Mouse (Mus musculus): ENCODE results near the gene Cops7a. TPM values are rescaled to one million over a fixed set of nuclear protein-coding genes. Genes with fewer than 3 reads are reported as not detected.

The Cops7a gene
- total RNA-seq, 4 experiments from 2014 or later: 129 to 152 (median 145) TPM

DNA sequence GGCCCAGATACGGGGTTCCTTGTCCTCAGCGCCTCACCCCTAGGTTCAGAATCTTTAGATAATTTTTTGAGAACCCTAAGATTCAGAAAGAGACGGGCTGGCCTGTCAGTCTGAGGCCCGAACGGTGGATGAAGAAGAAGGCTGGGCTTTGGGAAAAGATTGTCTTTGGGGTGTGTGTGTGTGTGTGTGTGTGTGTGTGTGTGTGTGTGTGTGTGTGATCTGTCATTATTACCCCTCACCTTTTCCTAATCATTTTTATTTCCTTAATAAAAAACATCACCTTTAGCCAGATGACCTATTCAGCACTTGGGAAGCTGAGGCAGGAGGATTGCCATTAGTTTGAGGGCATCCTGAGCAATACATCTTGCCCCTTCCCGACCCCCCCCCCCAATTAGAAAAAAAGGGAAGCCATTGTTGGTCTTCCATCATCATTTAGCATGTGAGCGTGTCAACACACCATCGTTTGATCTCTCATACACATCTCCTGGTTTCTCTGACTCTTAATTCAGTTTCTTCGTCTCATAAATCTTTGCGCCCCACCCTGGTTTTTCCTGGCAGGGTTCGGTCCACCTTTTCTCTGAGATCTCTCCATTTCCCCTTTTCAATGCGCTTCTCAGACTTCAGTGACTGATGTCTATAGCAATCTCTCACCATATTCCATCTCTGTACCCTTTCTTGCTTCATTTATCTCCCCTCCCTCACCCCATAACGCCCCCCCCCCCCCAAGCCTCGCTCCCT lies 46.3 kb downstream of the Cops7a start:
- DNase-seq (ENCODE audit: low spot score in 2 of 2): no peak

- no peak for DNase-seq (ENCODE audit: low spot score in 2 of 2)
Measured at GRCm38 (mm10) chr6:124918331-124918690, 47.0 kb downstream of the Cops7a start.

DNA sequence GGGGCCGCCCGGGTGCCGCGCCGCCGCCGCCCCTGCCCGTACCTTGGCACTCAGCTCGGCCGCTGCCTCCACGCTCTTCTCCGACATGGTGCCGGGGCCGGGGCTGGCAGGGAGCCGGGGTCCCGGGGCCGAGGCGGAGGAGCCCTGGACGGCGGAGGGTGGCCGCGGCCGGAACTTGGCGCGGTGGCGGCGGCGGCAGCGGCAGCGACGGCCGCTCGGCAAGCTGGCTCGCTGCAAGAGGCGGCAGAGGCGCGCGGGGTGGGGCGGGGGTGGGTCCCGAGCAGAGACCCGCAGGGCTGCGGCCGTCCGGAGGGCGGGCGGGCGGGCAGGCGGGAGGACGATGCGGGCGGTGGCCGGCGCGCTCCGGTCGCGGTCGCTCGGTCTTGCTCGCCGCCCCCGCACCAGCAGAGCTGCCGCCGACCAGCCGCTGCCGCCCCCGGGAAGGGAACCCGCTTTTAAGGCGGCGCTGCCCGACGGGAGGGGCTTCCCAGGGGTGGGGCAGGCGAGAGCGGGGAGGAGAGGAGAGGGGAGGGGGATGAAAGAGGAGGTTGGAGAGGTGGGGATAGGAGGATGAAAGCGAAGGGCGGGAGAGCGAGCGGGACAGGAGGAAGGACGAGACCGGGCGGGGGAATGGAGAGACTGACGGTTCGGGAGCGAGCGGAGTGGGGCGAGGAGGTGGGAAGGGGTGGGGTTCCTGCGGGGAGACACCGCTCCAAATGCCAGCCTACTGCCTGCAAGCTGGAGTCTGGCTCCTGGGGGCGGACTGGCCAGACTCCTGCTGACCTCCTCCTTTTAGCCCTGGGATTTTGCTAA lies 47.6 kb downstream of the Cops7a start:
- peak; percentile 87 to 94 for DNase-seq (ENCODE audit: low spot score in 2 of 2)

- DNase-seq (ENCODE audit: low spot score in 2 of 2): peak; percentile 65 to 87
Measured at GRCm38 (mm10) chr6:124916695-124917517, 48.4 kb downstream of the Cops7a start.

DNA sequence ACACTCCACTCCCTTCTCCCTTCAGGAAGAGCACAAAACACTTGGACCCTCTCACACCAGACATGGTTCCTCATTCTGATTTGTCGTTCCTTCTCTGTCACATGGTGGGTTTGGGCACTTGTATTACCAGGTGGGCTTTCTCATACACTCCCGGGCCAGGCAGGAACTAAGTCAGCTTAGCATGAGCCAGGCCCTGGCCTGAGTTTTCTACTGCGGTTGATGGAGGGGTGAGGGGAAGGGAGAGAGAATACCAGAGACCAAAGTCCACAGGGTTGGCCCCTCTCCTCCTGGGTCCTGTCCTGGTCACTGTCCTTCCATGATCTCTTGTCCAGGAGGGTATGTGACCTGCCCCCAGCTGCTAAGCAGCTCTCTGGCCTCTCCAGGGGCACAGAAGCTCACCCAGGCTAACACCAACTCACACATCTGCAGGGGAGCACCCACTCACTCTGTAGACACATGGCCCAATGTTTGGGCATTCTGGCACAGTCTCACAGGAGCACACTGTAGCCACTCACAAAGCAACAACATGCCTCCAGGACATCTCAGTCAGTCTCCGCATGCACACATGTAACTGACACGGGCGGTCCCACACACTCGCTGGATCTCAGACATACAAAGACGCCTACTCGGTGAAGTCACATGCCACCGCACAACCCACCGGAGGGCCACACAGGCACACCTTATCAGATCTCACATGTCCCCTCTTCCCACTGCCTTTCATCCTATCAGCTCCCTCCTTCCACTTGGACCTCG lies 49.2 kb downstream of the Cops7a start:
- DNase-seq (ENCODE audit: low spot score in 2 of 2): peak; percentile 74 to 78

- DNase-seq (ENCODE audit: low spot score in 2 of 2): no peak
Measured at GRCm38 (mm10) chr6:124915160-124915941, 50.0 kb downstream of the Cops7a start.

- no peak for DNase-seq (ENCODE audit: low spot score in 2 of 2)
Measured at GRCm38 (mm10) chr6:124914511-124914910, 50.8 kb downstream of the Cops7a start.

GRCm38 (mm10) chr6:124913721-124914285 lies 51.5 kb downstream of the Cops7a start:
- no peak for DNase-seq (ENCODE audit: low spot score in 2 of 2)

DNA sequence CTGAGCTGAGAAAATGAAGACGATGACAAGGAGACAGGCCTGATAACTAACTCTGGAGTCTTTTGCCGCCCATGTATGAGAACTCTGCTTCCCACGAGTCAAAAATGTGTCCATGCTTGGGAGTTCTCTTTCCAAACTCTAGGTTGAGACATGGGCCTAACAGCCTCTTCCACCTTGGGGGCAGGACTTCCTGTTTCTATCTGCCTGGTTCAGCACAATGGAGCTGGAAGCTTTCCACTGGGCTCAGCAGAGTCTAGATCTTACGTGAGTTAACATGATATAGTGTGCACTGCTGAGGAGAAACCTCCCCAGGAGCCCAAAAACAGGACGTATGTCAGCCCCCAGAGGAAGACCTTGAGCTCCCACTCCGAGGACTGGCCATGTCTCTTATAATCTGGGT lies 52.1 kb downstream of the Cops7a start:
- no peak for DNase-seq (ENCODE audit: low spot score in 2 of 2)

DNA sequence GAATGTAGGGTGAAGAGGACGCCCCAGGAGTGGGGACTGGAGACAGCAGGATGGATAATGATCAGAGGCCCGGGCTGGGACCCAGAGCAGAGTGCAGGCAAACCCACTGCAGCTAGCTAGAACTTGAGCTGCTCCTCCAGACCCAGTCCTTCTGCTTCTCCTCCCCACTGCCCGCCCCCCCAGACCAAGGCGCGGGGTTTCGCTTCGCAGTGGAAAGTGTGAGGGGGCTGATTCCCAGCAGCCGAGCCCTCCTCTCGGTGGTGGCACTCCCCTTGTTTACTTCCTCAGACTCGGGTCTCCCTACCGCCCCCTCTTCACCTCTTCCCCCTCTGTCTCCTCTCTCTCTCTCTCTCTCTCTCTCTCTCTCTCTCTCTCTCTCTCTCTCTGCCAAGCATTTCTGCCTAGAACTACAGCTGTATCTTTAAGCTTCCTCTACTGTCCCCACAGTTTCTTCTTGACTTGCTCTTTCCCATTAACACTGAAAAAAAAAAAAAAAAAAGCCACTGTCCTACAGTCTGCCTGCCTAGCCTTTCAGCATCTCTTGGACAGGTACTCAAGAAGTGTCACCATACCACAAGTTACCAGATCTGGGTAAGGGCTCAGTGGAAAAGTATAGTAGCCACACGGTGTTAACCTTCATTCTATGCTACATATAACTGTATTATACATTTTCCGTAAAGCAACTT lies 53.7 kb downstream of the Cops7a start, which contains the start of gene Lag3:
Gene Lag3 (minus strand): TSS at position 173 of the 686 bp plus-strand sequence.
- DNase-seq (ENCODE audit: low spot score in 2 of 2): no peak

GRCm38 (mm10) chr6:124910032-124910431 lies 55.3 kb downstream of the Cops7a start:
- DNase-seq (ENCODE audit: low spot score in 2 of 2): no peak

Other genes with a start within 250 kb of the Cops7a start
- 10 to 100 TPM in 2 of 4 experiments, 1 to 10 TPM in 2; 2.2 to 24.3 (median 13.4) TPM for gene Ptpn6, start 226.8 kb downstream of the Cops7a start, total RNA-seq (2022)
- gene Grcc10, start 224.2 kb downstream of the Cops7a start, total RNA-seq (2022): 100 to 1,000 TPM; 311 to 385 (median 325) TPM
- 1 to 10 TPM in 1 of 4 experiments, not detected in 3; 5.1 TPM for gene Gm45234, start 209.5 kb downstream of the Cops7a start, total RNA-seq (2022)
- 100 to 1,000 TPM; 138 to 158 (median 147) TPM for gene Atn1, start 209.0 kb downstream of the Cops7a start, total RNA-seq (2022)
- 1,000 to 10,000 TPM in 3 of 4 experiments, 100 to 1,000 TPM in 1; 993 to 1,113 (median 1,027) TPM for gene Eno2, start 195.9 kb downstream of the Cops7a start, total RNA-seq (2022)
- gene Lrrc23, start 185.8 kb downstream of the Cops7a start, total RNA-seq (2022): 1 to 10 TPM; 2.3 to 5.1 (median 3.3) TPM
- 1 to 10 TPM; 3.1 to 7.0 (median 6.0) TPM for gene Spsb2, start 156.9 kb downstream of the Cops7a start, total RNA-seq (2022)
- 100 to 1,000 TPM; 782 to 819 (median 789) TPM for gene Tpi1, start 151.2 kb downstream of the Cops7a start, total RNA-seq (2022)
- gene Usp5, start 136.1 kb downstream of the Cops7a start, total RNA-seq (2022): 100 to 1,000 TPM; 181 to 196 (median 186) TPM
- gene Cdca3, start 136.0 kb downstream of the Cops7a start, total RNA-seq (2022): 1 to 10 TPM in 2 of 4 experiments, under 1 TPM in 2; 0.61 to 1.0 (median 0.95) TPM
- under 1 TPM in 2 of 4 experiments, not detected in 2; 0.36 to 0.96 TPM for gene Gnb3, start 125.3 kb downstream of the Cops7a start, total RNA-seq (2022)
- 10 to 100 TPM; 32.2 to 51.8 (median 36.4) TPM for gene P3h3, start 107.8 kb downstream of the Cops7a start, total RNA-seq (2022)
- 100 to 1,000 TPM; 171 to 204 (median 183) TPM for gene Gpr162, start 101.6 kb downstream of the Cops7a start, total RNA-seq (2022)
- gene Cd4, start 77.3 kb downstream of the Cops7a start, total RNA-seq (2022): under 1 TPM in 2 of 4 experiments, not detected in 2; 0.12 to 0.38 TPM
- gene Lag3, start 53.8 kb downstream of the Cops7a start, total RNA-seq (2022): 10 to 100 TPM in 2 of 4 experiments, 1 to 10 TPM in 2; 1.6 to 15.6 (median 8.5) TPM
- 100 to 1,000 TPM; 881 to 936 (median 911) TPM for gene Ptms, start 45.4 kb downstream of the Cops7a start, total RNA-seq (2022)
- gene Mlf2, start 34.2 kb downstream of the Cops7a start, total RNA-seq (2022): 100 to 1,000 TPM; 564 to 596 (median 590) TPM
- gene Pianp, start 31.2 kb upstream of the Cops7a start, total RNA-seq (2022): 100 to 1,000 TPM; 115 to 179 (median 146) TPM
- gene Zfp384, start 43.6 kb upstream of the Cops7a start, total RNA-seq (2022): 10 to 100 TPM; 44.6 to 54.5 (median 50.6) TPM
- 10 to 100 TPM; 50.1 to 63.5 (median 55.4) TPM for gene Ing4, start 74.2 kb upstream of the Cops7a start, total RNA-seq (2022)
- 10 to 100 TPM; 12.8 to 20.9 (median 15.6) TPM for gene Acrbp, start 84.2 kb upstream of the Cops7a start, total RNA-seq (2022)
- gene Lpar5, start 102.4 kb upstream of the Cops7a start, total RNA-seq (2022): 1 to 10 TPM in 3 of 4 experiments, under 1 TPM in 1; 0.23 to 3.9 (median 1.9) TPM
- gene Chd4, start 130.4 kb upstream of the Cops7a start, total RNA-seq (2022): 100 to 1,000 TPM; 159 to 187 (median 175) TPM
- 10 to 100 TPM; 33.0 to 33.9 (median 33.5) TPM for gene Nop2, start 166.4 kb upstream of the Cops7a start, total RNA-seq (2022)
- gene Iffo1, start 179.7 kb upstream of the Cops7a start, total RNA-seq (2022): 10 to 100 TPM; 67.2 to 78.4 (median 74.4) TPM
- 1,000 to 10,000 TPM; 2,500 to 2,996 (median 2,728) TPM for gene Gapdh, start 200.9 kb upstream of the Cops7a start, total RNA-seq (2022)
- gene Ncapd2, start 226.2 kb upstream of the Cops7a start, total RNA-seq (2022): 10 to 100 TPM; 21.7 to 33.4 (median 23.7) TPM
- 10 to 100 TPM; 63.7 to 67.8 (median 64.6) TPM for gene Mrpl51, start 226.3 kb upstream of the Cops7a start, total RNA-seq (2022)